In the genomic region with DNA sequence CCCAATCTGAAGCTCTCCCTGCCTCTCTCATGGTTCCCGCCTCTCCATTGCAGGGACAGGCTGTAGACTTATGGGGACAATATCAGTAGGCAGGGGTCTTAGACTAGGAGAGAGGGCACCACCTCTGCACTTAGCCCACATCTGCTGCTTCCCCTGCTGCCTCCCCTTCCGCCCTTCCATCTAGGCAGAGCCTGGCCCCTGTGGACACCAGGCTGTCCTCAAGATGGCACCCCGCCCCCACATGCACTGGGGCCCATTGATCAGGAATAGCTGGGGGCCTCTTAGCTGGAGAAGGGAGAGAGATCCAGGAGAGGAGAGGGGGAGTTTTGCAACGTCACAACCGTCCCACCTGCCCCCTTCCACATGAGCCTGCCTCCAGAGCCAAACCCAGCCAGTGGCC, we compare ENCODE assay signal across 20 mouse cellular contexts. TPM values are rescaled to one million over a fixed set of nuclear protein-coding genes. Genes with fewer than 3 reads are reported as not detected.
"Had no signal": no experiment of that assay in that cellular context is flagged by ENCODE, and none has a peak within 500 bp of the region (broad histone marks: within the 10 kb centered on the region; RNA-seq: fewer than 3 reads in every experiment).

A gene (plus strand): TSS at position 337 of the 400 bp plus-strand sequence.

- H3K4me1 ChIP-seq: midbrain, embryonic 15.5 days; stomach, embryonic 15.5 days had no signal

- ATAC-seq: liver, postnatal 0 days; midbrain, embryonic 15.5 days had no signal

- H3K9ac ChIP-seq: limb, embryonic 12.5 days; liver, embryonic 13.5 days; liver, postnatal 0 days; lung, embryonic 15.5 days; midbrain, embryonic 15.5 days; neural tube, embryonic 13.5 days; stomach, embryonic 15.5 days had no signal

- H3K27me3 ChIP-seq: lung, embryonic 15.5 days; neural tube, embryonic 13.5 days; stomach, embryonic 15.5 days had no signal

- H3K4me3 ChIP-seq: left cerebral cortex, adult 2 months; limb, embryonic 12.5 days; liver, embryonic 13.5 days; lung, embryonic 15.5 days; midbrain, embryonic 15.5 days; neural tube, embryonic 13.5 days; stomach, embryonic 15.5 days had no signal

- H3K27ac ChIP-seq: left cerebral cortex, adult 2 months; limb, embryonic 12.5 days; liver, embryonic 13.5 days; lung, embryonic 15.5 days; macrophage; midbrain, embryonic 15.5 days; neural tube, embryonic 13.5 days; stomach, embryonic 15.5 days had no signal

- H3K4me2 ChIP-seq: limb, embryonic 12.5 days; liver, embryonic 13.5 days; lung, embryonic 15.5 days; midbrain, embryonic 11.5 days; midbrain, embryonic 15.5 days; neural tube, embryonic 13.5 days; stomach, embryonic 15.5 days had no signal

- DNase-seq: liver; liver, embryonic 13.5 days; liver, postnatal 0 days; lung, postnatal 14 days; retina, postnatal 1 day; right cerebral cortex, postnatal 4 days; spleen, adult 18-20 months; thymus, adult 2 months; thymus, postnatal 25 days had no signal

- H3K9me3 ChIP-seq: limb, embryonic 12.5 days; liver, embryonic 13.5 days; lung, embryonic 15.5 days; midbrain, embryonic 15.5 days; neural tube, embryonic 13.5 days; stomach, embryonic 15.5 days had no signal

- H3K36me3 ChIP-seq: limb, embryonic 12.5 days; lung, embryonic 15.5 days; midbrain, embryonic 15.5 days; neural tube, embryonic 13.5 days; stomach, embryonic 15.5 days had no signal

RNA-seq across cellular contexts. Expression of the gene that starts here (rescaled TPM):
- total RNA-seq: layer of hippocampus, postnatal 25 days; left cerebral cortex, adult 2 months; left cerebral cortex, postnatal 36 days had no signal
- polyA plus RNA-seq: limb, embryonic 12.5 days; liver, postnatal 0 days; lung, embryonic 15.5 days; macrophage; midbrain, embryonic 11.5 days; midbrain, embryonic 15.5 days; neural tube, embryonic 13.5 days; urinary bladder, adult 2 months had no signal
